Mouse (Mus musculus) ES-Bruce4 (cell line): ENCODE results near the gene Nhsl1. TPM values are rescaled to one million over a fixed set of nuclear protein-coding genes. Genes with fewer than 3 reads are reported as not detected.
"Not testable (repeated sequence)": the region's sequence is repeated elsewhere in the genome, so short reads cannot be mapped to it uniquely, and the experiment has no call there.

Experiments
- H3K27ac ChIP-seq: 2 replicates; pipeline ENCODE4 v1.5.1; 2012; ENCODE audit warnings: low read length, inconsistent platforms; ENCODE audit not compliant: insufficient read depth
- H3K27me3 ChIP-seq: 2 replicates; pipeline ENCODE4 v1.6.1; 2012; ENCODE audit warnings: mild to moderate bottlenecking, low read length, inconsistent platforms; ENCODE audit not compliant: control insufficient read depth, poor library complexity, insufficient read depth, severe bottlenecking
- H3K36me3 ChIP-seq: 2 replicates; pipeline ENCODE4 v1.6.1; 2012; ENCODE audit warnings: inconsistent platforms, mild to moderate bottlenecking, low read length, moderate library complexity; ENCODE audit not compliant: control insufficient read depth, poor library complexity, insufficient read depth, severe bottlenecking
- H3K4me1 ChIP-seq: one replicate; pipeline ENCODE4 v1.8.1; 2011; ENCODE audit warnings: low read length; ENCODE audit not compliant: control insufficient read depth, insufficient read depth
- H3K4me3 ChIP-seq: 2 replicates; pipeline ENCODE4 v1.5.1; 2011; ENCODE audit warnings: low read depth, mild to moderate bottlenecking, low read length
- H3K9ac ChIP-seq: 2 replicates; pipeline ENCODE4 v1.6.1; 2012; ENCODE audit warnings: low read depth, mild to moderate bottlenecking, inconsistent platforms; ENCODE audit not compliant: poor library complexity, severe bottlenecking
- H3K9me3 ChIP-seq: replicated peaks from 2 replicates; pipeline ENCODE4 v1.6.1; 2012; ENCODE audit warnings: mild to moderate bottlenecking, low read length, inconsistent platforms; ENCODE audit not compliant: control insufficient read depth, poor library complexity, insufficient read depth, severe bottlenecking
- CTCF ChIP-seq: IDR thresholded peaks from one replicate; pipeline ENCODE4 v1.8.1; 2011; ENCODE audit warnings: low read depth, low read length
- EP300 ChIP-seq: IDR thresholded peaks from 2 replicates; pipeline ENCODE4 v1.6.1; 2011; ENCODE audit warnings: low read depth, low read length; ENCODE audit not compliant: insufficient read depth
- POLR2A ChIP-seq: IDR thresholded peaks from one replicate; pipeline ENCODE4 v1.8.1; 2011; ENCODE audit warnings: low read length; ENCODE audit not compliant: insufficient read depth
- polyA plus RNA-seq: library from polyadenylated mRNA; stranded (reverse); fragments of >200 nt; gene quantifications from 2 replicates; pipeline ENCODE4 v1.2.4, GENCODE M21; 2011; ENCODE audit warnings: low read depth; ENCODE audit not compliant: missing spikeins, insufficient read depth, insufficient read length

Nhsl1 gene
- polyA plus RNA-seq, 1 experiment, result 26.9 TPM

DNA sequence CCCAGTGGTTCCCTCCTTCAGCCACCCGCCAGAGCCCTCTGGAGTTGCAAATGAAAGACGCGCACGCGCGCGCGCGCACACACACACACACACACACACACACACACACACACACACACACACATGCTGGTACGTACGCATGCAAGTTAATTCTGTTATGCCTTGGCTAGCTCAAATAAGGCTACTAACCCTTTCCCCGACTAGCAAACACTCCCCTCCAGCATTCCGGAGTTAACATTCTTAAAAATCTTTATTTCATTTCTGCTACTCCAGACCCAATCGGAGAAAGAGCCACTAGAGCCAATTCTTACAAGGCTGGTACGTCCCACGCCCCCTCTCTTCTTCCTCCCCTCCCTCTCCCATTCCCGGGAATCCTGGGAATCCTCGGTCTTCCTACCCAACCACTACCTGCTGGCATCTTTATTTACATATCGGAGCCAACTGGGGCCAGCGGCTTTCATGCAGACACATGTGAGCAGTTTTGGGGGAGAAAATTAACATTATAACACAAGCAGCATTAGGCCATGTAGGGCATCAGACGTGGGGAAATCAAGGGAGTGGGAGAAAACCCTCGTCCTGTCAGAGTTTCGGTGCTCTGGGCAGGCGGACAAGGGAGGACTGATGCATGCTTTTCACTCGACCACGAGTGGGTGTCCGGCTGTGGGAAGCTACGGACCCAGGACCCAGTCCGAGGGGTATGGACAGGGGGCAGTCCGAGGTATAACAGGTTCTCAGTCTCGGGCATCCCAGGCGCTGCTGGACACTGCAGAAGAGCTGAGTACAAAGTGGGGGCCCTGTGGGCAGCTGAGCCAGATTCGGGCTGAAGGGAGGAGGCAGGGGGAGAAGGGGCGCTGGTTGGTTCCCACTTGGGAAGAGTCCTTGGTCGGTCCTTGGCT lies 230.8 kb downstream of the Nhsl1 start:
- no peaks in the 10 kb centered on the region for H3K9me3 ChIP-seq
- H3K9ac ChIP-seq, result no peak overlapping the region
- no peak for TF ChIP-seq CTCF
- TF ChIP-seq EP300, result no peak
- no peak for TF ChIP-seq POLR2A
- H3K4me3 ChIP-seq, result 0 out of 2 replicates have a peak overlapping the region, but pooled peaks have one; percentile 4
- H3K4me1 ChIP-seq, result no peaks in the 10 kb centered on the region
- no peaks in the 10 kb centered on the region for H3K27me3 ChIP-seq
- H3K36me3 ChIP-seq, result no peaks in the 10 kb centered on the region
- no peak overlapping the region for H3K27ac ChIP-seq

DNA sequence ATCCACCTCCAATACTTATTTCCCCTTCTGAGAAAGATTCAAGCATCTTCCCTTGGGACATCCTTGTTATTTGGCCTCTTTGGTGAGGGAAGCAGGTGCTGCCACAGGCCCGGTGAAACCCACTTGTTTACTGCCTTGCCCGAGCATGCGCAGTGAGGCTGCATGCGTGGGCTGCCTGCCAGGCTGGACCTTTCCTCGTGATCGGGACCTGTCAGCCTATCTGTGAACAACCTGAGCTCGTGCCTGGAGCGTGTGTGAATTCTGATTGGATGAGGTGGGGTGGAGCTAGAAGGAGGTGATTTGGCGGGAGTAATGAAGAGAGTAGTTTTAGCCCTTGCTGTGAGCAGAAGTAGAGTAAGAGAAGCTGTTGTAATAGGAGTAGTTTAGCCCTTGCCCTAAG lies 240.3 kb downstream of the Nhsl1 start:
- H3K9ac ChIP-seq, H3K9me3 ChIP-seq, H3K4me1 ChIP-seq, H3K4me3 ChIP-seq, H3K27me3 ChIP-seq, H3K36me3 ChIP-seq, H3K27ac ChIP-seq: not testable (repeated sequence)

DNA sequence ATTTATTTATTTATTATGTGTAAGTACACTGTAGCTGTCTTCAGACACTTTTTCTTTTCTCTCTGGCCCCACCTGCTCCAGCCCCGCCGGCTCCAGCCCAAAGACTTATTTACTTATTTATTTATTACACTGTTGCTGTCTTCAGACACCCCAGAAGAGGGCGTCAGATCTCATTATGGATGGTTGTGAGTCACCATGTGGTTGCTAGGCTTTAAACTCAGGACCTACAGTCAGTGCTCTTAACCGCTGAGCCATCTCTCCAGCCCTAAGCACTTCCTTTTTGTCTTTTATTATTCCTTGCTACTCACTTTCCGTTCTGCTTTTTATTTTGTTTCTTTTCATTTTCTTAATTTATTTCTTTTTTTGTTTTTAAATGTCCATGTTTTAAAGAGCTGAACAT lies 242.7 kb downstream of the Nhsl1 start:
- Histone ChIP-seq H3K27me3 (no peaks in the 10 kb centered on the region), H3K4me3 (no peak overlapping the region), H3K36me3 (no peaks in the 10 kb centered on the region), H3K27ac (no peak overlapping the region), H3K9me3 (no peaks in the 10 kb centered on the region), H3K4me1 (no peaks in the 10 kb centered on the region), H3K9ac (no peak overlapping the region)
- TF ChIP-seq EP300 (no peak), CTCF (no peak), POLR2A (no peak)

DNA sequence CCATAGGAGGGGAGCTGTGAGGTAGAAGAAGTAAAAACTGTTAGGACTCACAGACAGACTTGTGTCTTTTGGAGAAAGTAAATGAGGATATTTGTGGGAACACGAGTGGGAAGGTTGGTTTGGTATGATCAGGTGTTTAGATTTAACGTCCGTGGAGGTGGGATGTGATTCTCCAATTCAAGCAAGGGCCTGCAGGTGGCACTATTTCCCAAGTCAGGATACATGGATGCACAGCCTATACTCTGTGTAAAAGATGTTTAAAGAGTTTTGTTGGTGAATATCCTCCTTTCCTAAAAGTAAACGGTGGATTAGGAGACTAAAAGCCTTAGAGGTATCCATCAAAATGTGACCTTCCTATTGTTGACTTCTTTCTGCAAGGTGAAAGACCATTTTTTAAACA lies 244.2 kb downstream of the Nhsl1 start:
- TF ChIP-seq POLR2A, result no peak
- peak; percentile 21 for TF ChIP-seq CTCF
- Histone ChIP-seq H3K4me3 (no peak overlapping the region), H3K9ac (no peak overlapping the region)

DNA sequence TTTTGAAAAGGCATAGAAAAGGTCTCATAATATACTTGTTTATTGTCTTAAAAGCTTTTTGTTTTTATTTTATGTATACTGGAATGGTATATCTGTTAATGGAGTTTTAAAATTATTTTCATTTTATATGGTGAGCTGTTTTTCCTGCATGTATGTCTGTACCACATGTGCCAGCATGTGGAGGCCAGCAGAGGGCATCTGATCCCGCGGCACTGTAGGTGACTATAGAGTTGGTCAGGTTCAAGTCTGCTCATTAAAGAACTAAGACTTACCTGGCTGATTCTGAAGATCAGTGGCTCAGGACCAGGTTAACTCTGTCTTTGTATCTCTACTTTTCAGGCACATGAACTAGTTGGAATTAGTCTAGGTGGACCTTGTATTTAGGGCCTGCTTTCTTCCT lies 253.8 kb downstream of the Nhsl1 start:
- TF ChIP-seq POLR2A (no peak), CTCF (peak; percentile 75), EP300 (no peak)
- no peak overlapping the region for H3K9ac ChIP-seq
- H3K9me3 ChIP-seq, result no peaks in the 10 kb centered on the region
- H3K4me3 ChIP-seq, result no peak overlapping the region
- H3K27ac ChIP-seq, result no peak overlapping the region
- H3K4me1 ChIP-seq, result no peaks in the 10 kb centered on the region
- H3K27me3 ChIP-seq, result no peaks in the 10 kb centered on the region
- H3K36me3 ChIP-seq, result no peaks in the 10 kb centered on the region

More for the DNA sequence above, 244.2 kb downstream of the Nhsl1 start:
- Histone ChIP-seq H3K4me1 (no peaks in the 10 kb centered on the region), H3K36me3 (no peaks in the 10 kb centered on the region), H3K27ac (no peak overlapping the region), H3K9me3 (no peaks in the 10 kb centered on the region), H3K27me3 (no peaks in the 10 kb centered on the region)

Other genes starting within 250 kb of the Nhsl1 start
- gene Ect2l, start 108.1 kb upstream of the Nhsl1 start, polyA plus RNA-seq, result 0.52 and 1.5 TPM in 2 replicates
- gene Ccdc28a, start 84.0 kb upstream of the Nhsl1 start, polyA plus RNA-seq, result 9.6 and 12.9 TPM in 2 replicates
- 14.3 and 21.1 TPM in 2 replicates for gene Hebp2, start 227.1 kb downstream of the Nhsl1 start, polyA plus RNA-seq